Mouse (Mus musculus): Measurements from ENCODE around the gene B630019K06Rik.

DNA sequence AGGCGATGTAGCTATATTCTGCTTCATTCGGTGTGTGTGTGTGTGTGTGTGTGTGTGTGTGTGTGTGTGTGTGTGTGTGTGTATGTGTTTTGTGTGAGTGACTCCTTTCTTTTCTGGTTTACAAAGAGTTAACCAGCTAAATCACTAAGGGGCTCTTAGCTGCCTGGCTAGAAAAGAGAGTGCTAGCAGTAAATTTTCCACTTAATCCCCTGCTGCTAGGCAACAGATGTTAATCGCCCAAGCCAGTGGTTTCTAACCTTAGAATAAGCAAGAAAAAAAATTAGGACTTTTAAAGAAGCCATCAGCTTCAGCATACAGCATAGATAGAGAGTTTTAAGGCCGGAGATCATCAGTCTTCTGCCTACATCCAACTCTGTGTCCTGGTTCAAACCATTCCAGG, 35.1 kb downstream of the B630019K06Rik start:
- TF ChIP-seq CTCF (IDR thresholded peaks at IDR 0.05; ENCODE audit: extremely low read depth, insufficient read depth, insufficient read length, insufficient replicate concordance) (no peak), POLR2A (IDR thresholded peaks at IDR 0.05; ENCODE audit: low read depth, low read length) (no peak)
